Mouse (Mus musculus): ENCODE results near the gene Sbsn. TPM values are rescaled to one million over a fixed set of nuclear protein-coding genes. Genes with fewer than 3 reads are reported as not detected.
"Not testable (repeated sequence)": the region's sequence is repeated elsewhere in the genome, so short reads cannot be mapped to it uniquely, and the experiment has no call there.

Gene Sbsn
- polyA plus RNA-seq, 1 experiment from 2014 or later, result 1.5 TPM

DNA sequence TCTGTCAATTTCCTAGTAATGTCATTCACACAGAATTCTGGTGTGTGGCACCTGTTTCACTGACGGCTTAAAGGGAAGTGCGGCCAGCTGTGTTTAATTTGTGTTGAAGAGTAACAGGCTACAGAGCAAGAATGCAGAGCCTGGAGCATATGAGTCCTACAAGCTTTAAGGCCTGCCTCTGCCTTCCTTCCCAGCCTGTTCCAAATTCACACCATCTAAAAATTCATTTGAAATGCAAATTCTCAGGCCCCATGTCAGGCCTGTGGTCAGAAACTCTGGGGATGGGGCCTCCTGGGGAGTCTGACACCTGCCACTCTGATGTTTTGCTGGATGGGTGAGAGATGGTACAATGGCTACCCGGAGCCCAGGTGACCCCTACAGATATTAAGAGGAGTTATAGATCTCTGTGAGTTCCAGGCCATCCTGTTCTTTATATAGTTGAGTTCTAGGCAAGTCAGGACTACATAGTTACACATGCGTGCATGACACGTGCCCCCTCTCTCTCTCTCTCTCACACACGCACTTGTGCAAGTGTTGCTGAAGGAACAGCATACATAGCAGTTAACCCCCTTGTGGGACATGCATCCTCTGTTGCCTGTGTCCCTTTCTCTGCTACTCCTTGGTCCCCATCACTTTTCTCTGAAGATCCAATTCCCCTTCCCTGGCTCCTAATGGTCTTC, 27.9 kb upstream of the Sbsn start:
- Histone ChIP-seq H3K4me1 (replicated peaks; ENCODE audit: control insufficient read depth, insufficient read depth, low read length) (peaks cover 2% of the 10 kb centered on the region; the same call in 1 of the 2 replicates), H3K4me2 (ENCODE audit: low read length) (no peak overlapping the region), H3K9me3 (ENCODE audit: control insufficient read depth, low read length) (no peaks in the 10 kb centered on the region), H3K4me3 (ENCODE audit: low read depth, low read length) (no peak overlapping the region), H3K27ac (ENCODE audit: low read depth) (no peak overlapping the region), H3K9ac (ENCODE audit: low read length) (no peak overlapping the region), H3K27me3 (replicated peaks; ENCODE audit: control insufficient read depth, insufficient read depth, low read length) (no peaks in the 10 kb centered on the region), H3K36me3 (ENCODE audit: control insufficient read depth, insufficient read depth, low read length) (peaks cover 13% of the 10 kb centered on the region; the same call in 1 of the 2 replicates)
- DNase-seq (ENCODE audit: low spot score) (no peak), ATAC-seq (replicated peaks; ENCODE audit: low FRiP score, low TSS enrichment, low read depth) (no peak)
- WGBS, result 57% methylated on average over 6 of the region's 6 CpGs

GRCm38 (mm10) chr7:30728214-30728613, 23.1 kb upstream of the Sbsn start:
- H3K9me3 ChIP-seq (ENCODE audit: control insufficient read depth, low read length), result no peaks in the 10 kb centered on the region
- no peak overlapping the region for H3K27ac ChIP-seq (ENCODE audit: low read depth)
- H3K9ac ChIP-seq (ENCODE audit: low read length), result peak overlapping the region; percentile 74; the same call in 1 of the 2 replicates
- H3K4me3 ChIP-seq (ENCODE audit: low read depth, low read length), result peak overlapping the region; percentile 85
- no peak for DNase-seq (ENCODE audit: low spot score)
- 83% methylated on average over 6 of the region's 6 CpGs for whole genome bisulfite sequencing
- H3K27me3 ChIP-seq (replicated peaks; ENCODE audit: control insufficient read depth, insufficient read depth, low read length), result no peaks in the 10 kb centered on the region
- ATAC-seq (replicated peaks; ENCODE audit: low FRiP score, low TSS enrichment, low read depth), result no peak
- H3K36me3 ChIP-seq (ENCODE audit: control insufficient read depth, insufficient read depth, low read length), result peaks cover 21% of the 10 kb centered on the region; the same call in 1 of the 2 replicates
- peaks cover 12% of the 10 kb centered on the region for H3K4me1 ChIP-seq (replicated peaks; ENCODE audit: control insufficient read depth, insufficient read depth, low read length)
- H3K4me2 ChIP-seq (ENCODE audit: low read length), result peak overlapping the region; percentile 77

DNA sequence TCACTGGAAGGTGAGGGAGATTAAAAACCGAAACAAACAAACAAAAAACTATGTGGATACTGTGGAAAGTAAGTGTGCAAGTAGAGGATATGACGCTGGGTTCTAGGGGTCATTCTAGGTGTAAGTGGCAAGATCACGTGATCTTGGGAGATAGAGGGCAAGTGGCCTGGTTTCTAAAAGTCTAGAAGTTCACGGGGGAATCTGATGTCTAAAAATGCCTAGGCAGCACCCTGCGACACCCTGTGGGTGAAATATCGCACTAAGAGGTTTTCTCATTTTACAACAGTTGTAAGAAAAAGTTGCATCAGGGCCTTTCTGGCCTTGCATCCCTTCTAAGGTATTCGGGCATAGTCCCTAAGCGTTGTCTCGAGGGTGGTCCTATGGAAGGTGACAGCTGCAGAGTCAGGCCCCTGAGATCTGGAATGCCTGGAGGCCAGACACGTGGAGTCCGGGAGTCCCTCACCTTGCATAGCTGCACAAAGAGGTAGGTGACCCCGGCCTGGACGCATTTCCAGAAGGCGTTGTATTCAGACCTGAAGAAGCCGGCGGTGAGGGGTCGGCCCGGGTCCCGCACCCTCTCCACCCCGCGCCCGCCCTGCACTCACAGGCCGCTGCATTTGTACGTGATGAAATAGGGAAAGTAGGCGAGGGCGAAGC, 22.4 kb upstream of the Sbsn start:
- ATAC-seq (replicated peaks; ENCODE audit: low FRiP score, low TSS enrichment, low read depth), result peak; percentile 48
- H3K27ac ChIP-seq (ENCODE audit: low read depth), result peak overlapping the region; percentile 88
- WGBS, result 8% methylated on average over 26 of the region's 26 CpGs

GRCm38 (mm10) chr7:30729396-30730063, 21.7 kb upstream of the Sbsn start, which contains the start of gene Tmem147:
Gene Tmem147, minus strand, starts transcription at chr7:30729540.
- under 1% methylated on average over 60 of the region's 60 CpGs for WGBS
- Histone ChIP-seq H3K4me1 (replicated peaks; ENCODE audit: control insufficient read depth, insufficient read depth, low read length) (peaks cover 12% of the 10 kb centered on the region), H3K27ac (ENCODE audit: low read depth) (peak within 1 kb of the TSS; percentile 88), H3K4me3 (ENCODE audit: low read depth, low read length) (peak within 1 kb of the TSS; percentile 85), H3K9ac (ENCODE audit: low read length) (peak within 1 kb of the TSS; percentile 74), H3K27me3 (replicated peaks; ENCODE audit: control insufficient read depth, insufficient read depth, low read length) (no peaks in the 10 kb centered on the region), H3K4me2 (ENCODE audit: low read length) (peak within 1 kb of the TSS; percentile 77), H3K9me3 (ENCODE audit: control insufficient read depth, low read length) (no peaks in the 10 kb centered on the region), H3K36me3 (ENCODE audit: control insufficient read depth, insufficient read depth, low read length) (peaks cover 21% of the 10 kb centered on the region; the same call in 1 of the 2 replicates)
- DNase-seq (ENCODE audit: low spot score) (peak; percentile 99), ATAC-seq (replicated peaks; ENCODE audit: low FRiP score, low TSS enrichment, low read depth) (peak; percentile 99)

More for the DNA sequence above, 22.4 kb upstream of the Sbsn start:
- Histone ChIP-seq H3K9me3 (ENCODE audit: control insufficient read depth, low read length) (no peaks in the 10 kb centered on the region), H3K4me1 (replicated peaks; ENCODE audit: control insufficient read depth, insufficient read depth, low read length) (peaks cover 12% of the 10 kb centered on the region), H3K9ac (ENCODE audit: low read length) (peak overlapping the region; percentile 74), H3K27me3 (replicated peaks; ENCODE audit: control insufficient read depth, insufficient read depth, low read length) (no peaks in the 10 kb centered on the region), H3K4me2 (ENCODE audit: low read length) (peak overlapping the region; percentile 77), H3K4me3 (ENCODE audit: low read depth, low read length) (peak overlapping the region; percentile 85), H3K36me3 (ENCODE audit: control insufficient read depth, insufficient read depth, low read length) (peaks cover 21% of the 10 kb centered on the region; the same call in 1 of the 2 replicates)
- no peak for DNase-seq (ENCODE audit: low spot score)

GRCm38 (mm10) chr7:30730064-30730722, 21.1 kb upstream of the Sbsn start:
- WGBS, result 19% methylated on average over 15 of the region's 22 CpGs
- Histone ChIP-seq H3K27ac (ENCODE audit: low read depth) (peak overlapping the region; percentile 88), H3K4me2 (ENCODE audit: low read length) (peak overlapping the region; percentile 77), H3K4me1 (replicated peaks; ENCODE audit: control insufficient read depth, insufficient read depth, low read length) (peaks cover 12% of the 10 kb centered on the region), H3K4me3 (ENCODE audit: low read depth, low read length) (peak overlapping the region; percentile 85), H3K9ac (ENCODE audit: low read length) (peak overlapping the region; percentile 74), H3K36me3 (ENCODE audit: control insufficient read depth, insufficient read depth, low read length) (peaks cover 21% of the 10 kb centered on the region; the same call in 1 of the 2 replicates)
- not testable (repeated sequence) for H3K27me3 ChIP-seq (replicated peaks; ENCODE audit: control insufficient read depth, insufficient read depth, low read length); DNase-seq (ENCODE audit: low spot score); ATAC-seq (replicated peaks; ENCODE audit: low FRiP score, low TSS enrichment, low read depth); H3K9me3 ChIP-seq (ENCODE audit: control insufficient read depth, low read length)

GRCm38 (mm10) chr7:30736211-30736610, 15.1 kb upstream of the Sbsn start:
- no peak overlapping the region for H3K4me3 ChIP-seq (ENCODE audit: low read depth, low read length)
- H3K36me3 ChIP-seq (ENCODE audit: control insufficient read depth, insufficient read depth, low read length), result peaks cover 33% of the 10 kb centered on the region
- no peak overlapping the region for H3K27ac ChIP-seq (ENCODE audit: low read depth)
- H3K27me3 ChIP-seq (replicated peaks; ENCODE audit: control insufficient read depth, insufficient read depth, low read length), result no peaks in the 10 kb centered on the region
- H3K9me3 ChIP-seq (ENCODE audit: control insufficient read depth, low read length), result no peaks in the 10 kb centered on the region
- 89% methylated on average over 3 of the region's 3 CpGs for WGBS
- ATAC-seq (replicated peaks; ENCODE audit: low FRiP score, low TSS enrichment, low read depth), result no peak
- H3K9ac ChIP-seq (ENCODE audit: low read length), result no peak overlapping the region
- no peak overlapping the region for H3K4me2 ChIP-seq (ENCODE audit: low read length)
- H3K4me1 ChIP-seq (replicated peaks; ENCODE audit: control insufficient read depth, insufficient read depth, low read length), result no peaks in the 10 kb centered on the region
- DNase-seq (ENCODE audit: low spot score), result no peak

DNA sequence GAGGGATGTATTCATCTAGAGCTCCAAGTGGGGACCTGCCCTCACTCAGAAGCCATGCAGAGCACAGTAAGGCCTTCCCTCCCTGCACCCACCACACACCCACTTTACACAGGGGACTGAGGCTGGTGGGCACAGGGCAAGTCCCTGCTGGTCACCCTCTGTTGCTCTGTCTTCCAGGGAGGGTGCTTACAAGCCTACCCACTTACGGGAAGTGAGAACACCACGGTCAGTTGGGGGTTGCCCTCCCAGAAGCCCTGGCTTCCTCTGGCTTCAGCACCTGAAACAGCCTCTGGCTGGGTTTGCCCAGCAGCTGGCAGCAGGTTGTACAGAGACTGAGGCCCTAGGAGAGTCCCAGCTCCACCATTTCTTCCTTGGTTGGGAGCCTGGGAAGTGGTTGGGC, 8.7 kb upstream of the Sbsn start:
- not testable (repeated sequence) for H3K9me3 ChIP-seq (ENCODE audit: control insufficient read depth, low read length); H3K4me2 ChIP-seq (ENCODE audit: low read length); H3K9ac ChIP-seq (ENCODE audit: low read length); H3K27me3 ChIP-seq (replicated peaks; ENCODE audit: control insufficient read depth, insufficient read depth, low read length); ATAC-seq (replicated peaks; ENCODE audit: low FRiP score, low TSS enrichment, low read depth); H3K27ac ChIP-seq (ENCODE audit: low read depth); H3K4me1 ChIP-seq (replicated peaks; ENCODE audit: control insufficient read depth, insufficient read depth, low read length); H3K4me3 ChIP-seq (ENCODE audit: low read depth, low read length); DNase-seq (ENCODE audit: low spot score); H3K36me3 ChIP-seq (ENCODE audit: control insufficient read depth, insufficient read depth, low read length)
- WGBS, result 95% methylated on average over 2 of the region's 2 CpGs

- H3K9ac ChIP-seq (ENCODE audit: low read length); ATAC-seq (replicated peaks; ENCODE audit: low FRiP score, low TSS enrichment, low read depth); H3K27me3 ChIP-seq (replicated peaks; ENCODE audit: control insufficient read depth, insufficient read depth, low read length); DNase-seq (ENCODE audit: low spot score); H3K9me3 ChIP-seq (ENCODE audit: control insufficient read depth, low read length); H3K4me3 ChIP-seq (ENCODE audit: low read depth, low read length); H3K4me2 ChIP-seq (ENCODE audit: low read length); H3K27ac ChIP-seq (ENCODE audit: low read depth); H3K4me1 ChIP-seq (replicated peaks; ENCODE audit: control insufficient read depth, insufficient read depth, low read length); H3K36me3 ChIP-seq (ENCODE audit: control insufficient read depth, insufficient read depth, low read length): not testable (repeated sequence)
- WGBS, result 100% methylated on average over 1 of the region's 4 CpGs
Observed at GRCm38 (mm10) chr7:30743617-30744016, 7.7 kb upstream of the Sbsn start, which contains the start of gene Gapdhs. Gene Gapdhs, minus strand, starts transcription at chr7:30743681.
